Mouse (Mus musculus): ENCODE measurements around the gene Smarca2.
A peak's percentile ranks its signal among the peaks of the same experiment; 100 is the strongest.
"Not testable (repeated sequence)": the region's sequence is repeated elsewhere in the genome, so short reads cannot be mapped to it uniquely, and the experiment has no call there.

The Smarca2 gene

DNA sequence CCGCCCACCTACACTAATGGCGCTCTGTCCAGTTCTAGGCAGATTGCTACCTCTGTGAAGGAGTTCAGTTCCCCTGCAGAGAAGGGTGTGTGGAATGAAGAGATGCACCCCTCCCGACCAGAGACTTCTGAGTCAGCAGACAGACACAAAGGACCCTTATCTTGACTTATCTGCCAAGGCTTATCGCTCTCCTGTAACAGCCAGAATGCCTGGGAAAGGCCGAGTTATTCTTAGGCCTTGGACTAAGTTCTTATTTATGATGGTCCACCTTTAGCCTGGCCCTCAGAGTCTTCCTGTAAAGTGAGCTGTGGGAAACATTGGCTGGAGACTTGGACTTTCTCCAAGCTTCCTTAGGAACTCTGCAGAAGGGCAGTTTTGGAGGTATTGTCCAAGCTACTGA lies 8.8 kb downstream of the Smarca2 start:
- no peak for DNase-seq (ENCODE audit: low read depth in 2 of 2, low spot score in 2 of 2)

DNA sequence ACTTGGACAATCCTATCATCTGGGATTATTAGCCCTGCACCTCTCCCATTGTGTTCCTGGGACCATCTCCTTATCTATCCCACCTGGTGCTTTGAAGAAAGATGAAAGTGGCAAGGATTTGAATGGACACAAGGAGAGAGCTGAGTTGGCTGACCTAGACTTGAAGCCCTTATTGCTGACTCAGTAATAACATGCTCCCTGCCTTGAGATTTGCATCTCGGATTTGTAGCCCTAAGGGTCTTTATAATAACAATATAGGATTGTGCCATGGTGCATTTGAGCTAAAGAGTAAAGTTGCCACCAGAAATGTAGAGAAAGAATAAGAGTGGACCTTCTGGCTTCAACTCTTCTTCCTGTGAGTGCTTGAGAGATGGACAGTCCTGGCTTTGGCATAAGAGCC lies 11.4 kb downstream of the Smarca2 start:
- no peak for DNase-seq (ENCODE audit: low read depth in 2 of 2, low spot score in 2 of 2)

DNA sequence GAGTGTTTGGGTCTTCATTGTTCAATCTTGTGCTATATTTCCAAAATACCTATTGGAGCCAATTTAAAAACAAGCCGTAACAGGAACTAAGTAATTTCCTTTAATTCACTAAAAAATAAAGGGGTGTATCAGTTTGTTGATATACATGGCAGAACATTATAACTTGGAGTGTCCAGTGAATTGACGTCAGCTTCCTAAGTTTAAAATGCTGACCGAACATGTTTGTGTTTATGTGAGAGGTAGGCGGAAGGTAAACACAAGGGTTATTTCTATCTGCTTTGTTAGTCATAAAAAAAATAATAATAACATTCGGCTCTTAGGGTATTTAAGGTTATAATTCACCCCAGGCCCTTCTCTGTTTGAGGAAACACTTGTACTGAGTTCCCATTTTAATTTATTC lies 12.4 kb downstream of the Smarca2 start:
- no peak for DNase-seq (ENCODE audit: low read depth in 2 of 2, low spot score in 2 of 2)

DNA sequence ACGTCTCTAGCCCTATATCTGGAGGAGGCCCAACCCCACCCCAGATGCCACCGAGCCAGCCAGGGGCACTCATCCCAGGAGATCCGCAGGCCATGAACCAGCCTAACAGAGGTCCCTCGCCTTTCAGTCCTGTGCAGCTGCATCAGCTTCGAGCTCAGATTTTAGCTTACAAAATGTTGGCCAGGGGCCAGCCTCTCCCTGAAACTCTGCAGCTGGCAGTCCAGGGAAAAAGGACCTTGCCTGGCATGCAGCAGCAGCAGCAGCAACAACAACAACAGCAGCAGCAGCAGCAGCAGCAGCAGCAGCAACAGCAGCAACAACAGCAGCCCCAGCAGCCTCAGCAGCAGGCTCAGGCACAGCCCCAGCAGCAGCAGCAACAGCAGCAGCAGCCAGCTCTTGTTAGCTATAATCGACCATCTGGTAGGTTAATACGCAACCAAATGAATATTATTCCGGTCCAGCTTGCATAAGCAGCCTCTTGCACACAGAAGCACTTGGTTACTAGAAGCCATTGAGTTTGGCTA lies 25.9 kb downstream of the Smarca2 start:
- DNase-seq (ENCODE audit: low read depth in 2 of 2, low spot score in 2 of 2): no peak

DNA sequence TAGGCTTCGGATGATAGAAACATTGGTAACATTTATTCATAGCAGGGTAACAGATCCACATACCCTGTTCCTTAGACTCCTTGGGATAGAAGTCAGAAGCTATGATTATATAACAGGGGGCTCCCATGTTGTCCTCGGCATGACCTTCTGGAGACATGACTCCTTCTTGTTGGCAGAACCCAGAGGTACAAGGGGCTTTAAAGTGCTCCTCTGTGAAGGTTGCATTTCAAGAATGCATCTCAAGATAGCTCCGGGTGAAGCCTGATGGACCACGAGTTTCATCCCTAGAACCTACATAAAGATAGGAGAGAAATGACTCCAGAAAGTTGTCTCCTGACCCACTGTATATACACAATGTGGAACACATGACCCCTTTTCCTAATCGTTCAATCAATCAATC lies 27.4 kb downstream of the Smarca2 start:
- no peak for DNase-seq (ENCODE audit: low read depth in 2 of 2, low spot score in 2 of 2)

DNA sequence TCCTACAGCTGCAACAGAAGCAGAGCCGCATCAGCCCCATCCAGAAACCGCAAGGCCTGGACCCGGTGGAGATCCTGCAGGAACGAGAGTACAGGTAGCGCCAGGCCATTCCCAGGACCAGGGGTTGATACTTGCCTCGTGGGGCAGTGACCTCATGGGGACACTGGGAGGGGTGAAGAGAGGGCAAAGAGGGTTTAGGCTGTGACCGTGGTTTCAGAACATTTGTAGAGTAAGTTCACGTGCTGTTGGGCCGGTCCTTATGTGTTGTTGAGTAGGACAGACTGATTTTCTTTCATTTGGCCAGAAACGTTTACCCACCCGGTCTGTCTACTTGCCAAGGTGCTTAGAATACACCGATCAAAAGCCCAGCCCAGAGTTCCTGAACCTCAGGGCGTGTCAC lies 35.7 kb downstream of the Smarca2 start:
- DNase-seq (ENCODE audit: low read depth in 2 of 2, low spot score in 2 of 2): no peak

DNA sequence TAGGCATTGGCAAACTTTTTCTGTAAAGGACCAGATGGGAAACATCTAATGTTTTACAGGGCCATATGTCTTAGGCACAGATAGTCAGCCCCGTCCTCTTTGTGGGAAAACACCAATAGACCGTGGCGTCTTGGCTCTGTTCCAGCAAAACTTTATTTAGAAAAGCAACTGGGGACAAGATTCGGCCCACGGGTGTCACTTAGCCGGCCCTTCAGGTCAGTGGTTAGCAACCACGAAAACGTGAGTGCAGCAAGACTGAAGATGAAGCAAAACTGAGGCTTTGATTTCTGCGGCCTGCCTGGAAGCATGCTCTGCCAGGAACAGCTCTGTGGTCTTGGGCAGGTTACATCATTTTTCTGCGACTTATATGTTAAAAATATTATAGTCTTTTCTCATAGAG lies 36.4 kb downstream of the Smarca2 start:
- DNase-seq (ENCODE audit: low read depth in 2 of 2, low spot score in 2 of 2): no peak

DNA sequence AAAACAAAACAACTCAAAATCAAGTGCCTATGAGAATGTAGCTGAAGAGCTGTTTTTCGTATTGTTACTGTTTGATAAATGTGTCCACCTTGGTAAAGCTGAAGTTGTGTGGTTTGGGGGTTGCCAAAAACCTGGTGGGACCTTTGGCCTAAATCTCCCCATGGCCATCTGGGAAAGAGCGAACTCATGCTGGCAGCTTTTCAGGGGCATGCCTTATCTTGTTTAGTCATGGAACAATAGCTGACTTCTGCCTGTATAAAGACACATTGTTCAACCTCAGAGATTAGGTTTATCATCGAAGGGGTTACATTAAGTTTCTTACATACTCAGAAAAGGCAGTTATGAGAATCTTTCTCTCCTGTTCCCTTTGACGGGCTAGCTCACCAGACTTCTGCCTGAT lies 38.2 kb downstream of the Smarca2 start:
- DNase-seq (ENCODE audit: low read depth in 2 of 2, low spot score in 2 of 2): no peak

DNA sequence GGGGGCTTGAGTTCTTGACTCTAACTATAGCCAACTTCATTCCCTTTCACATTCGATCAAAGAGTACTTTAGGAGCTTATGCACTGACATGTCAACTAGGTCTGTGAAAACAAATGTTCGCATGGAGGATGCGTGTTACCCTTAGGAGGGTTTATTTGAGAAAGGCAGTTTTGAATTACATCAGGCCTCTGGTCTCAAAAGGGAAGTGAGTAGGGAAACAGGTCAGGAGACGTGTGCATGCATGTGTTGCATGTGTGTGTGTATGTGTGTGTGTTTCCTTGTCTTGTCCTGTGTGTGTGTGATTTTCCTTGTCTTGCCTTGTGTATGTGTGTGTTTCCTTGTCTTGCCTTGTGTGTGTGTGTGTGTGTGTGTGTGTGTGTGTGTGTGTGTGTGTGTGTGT lies 39.1 kb downstream of the Smarca2 start:
- DNase-seq (ENCODE audit: low read depth in 2 of 2, low spot score in 2 of 2): no peak

DNA sequence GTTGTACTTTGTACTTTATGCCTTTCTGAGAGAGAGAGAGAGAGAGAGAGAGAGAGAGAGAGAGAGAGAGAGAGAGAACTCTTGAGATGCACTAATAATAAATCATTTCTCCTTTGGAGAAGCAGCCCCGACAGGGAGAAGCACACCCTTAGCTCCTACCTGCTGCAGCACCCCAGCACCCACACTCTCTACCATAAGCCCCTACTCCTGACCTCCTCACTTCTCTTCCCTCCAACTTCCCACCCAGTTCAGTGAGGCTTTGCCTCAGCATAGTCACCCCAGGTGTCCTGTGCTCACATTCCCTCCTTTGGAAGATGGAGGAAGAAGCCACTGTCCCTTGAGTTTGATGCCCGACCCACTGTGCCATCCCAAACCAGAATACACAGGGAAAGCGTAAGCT lies 40.2 kb downstream of the Smarca2 start:
- no peak for DNase-seq (ENCODE audit: low read depth in 2 of 2, low spot score in 2 of 2)

DNA sequence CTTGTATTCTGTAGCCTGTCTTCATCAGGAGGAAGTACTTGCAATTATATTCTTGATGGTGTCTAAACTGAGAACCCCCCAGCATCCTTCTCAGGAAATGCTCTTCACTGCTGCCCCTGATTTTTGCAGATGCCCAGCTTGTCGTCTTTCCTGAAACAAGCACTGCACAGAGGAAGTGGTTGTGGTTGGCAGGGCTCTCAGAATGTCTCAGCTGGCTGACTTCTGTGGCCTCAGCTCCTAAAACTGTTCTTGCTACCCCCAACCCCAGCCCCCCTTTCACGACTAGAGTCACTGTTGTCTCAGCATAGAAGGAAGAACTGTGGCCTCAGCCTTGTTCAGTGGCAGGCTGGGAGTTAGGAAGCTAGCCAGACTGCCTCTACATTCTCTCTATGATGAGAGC lies 41.3 kb downstream of the Smarca2 start:
- DNase-seq (ENCODE audit: low read depth in 2 of 2, low spot score in 2 of 2): peak; percentile 69 to 77

DNA sequence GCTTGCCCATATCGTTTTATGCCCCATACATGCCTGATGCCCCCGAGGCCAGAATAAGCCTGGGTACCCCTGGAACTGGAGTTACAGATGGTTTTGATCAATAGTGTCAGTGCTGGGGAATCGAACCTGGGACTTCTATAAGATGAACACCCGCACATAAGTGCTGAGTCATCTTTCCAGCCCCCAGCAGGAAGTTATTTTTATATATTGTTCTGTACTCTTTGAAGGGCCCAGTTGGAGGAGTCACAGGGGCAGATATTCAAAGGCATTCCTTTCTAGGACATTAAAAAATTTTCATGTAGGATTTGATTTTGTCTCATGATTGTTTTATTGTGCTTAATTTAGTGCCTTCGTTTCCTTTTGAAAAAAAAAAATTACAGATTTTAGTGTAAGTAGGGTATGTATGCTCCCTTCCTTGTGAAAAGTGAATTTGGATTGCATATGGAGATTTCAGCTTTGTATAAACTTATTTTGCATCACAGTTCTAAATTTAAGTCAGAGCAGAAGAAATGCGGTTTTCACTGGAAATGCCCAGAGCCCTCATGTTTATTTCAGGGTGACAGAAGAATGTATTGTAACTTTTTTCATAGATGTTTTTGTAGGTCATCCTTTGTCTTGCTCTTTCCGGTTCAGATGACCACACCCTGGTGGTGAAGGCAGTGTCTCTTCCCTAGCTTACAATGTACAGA lies 45.9 kb downstream of the Smarca2 start:
- no peak for DNase-seq (ENCODE audit: low read depth in 2 of 2, low spot score in 2 of 2)

DNA sequence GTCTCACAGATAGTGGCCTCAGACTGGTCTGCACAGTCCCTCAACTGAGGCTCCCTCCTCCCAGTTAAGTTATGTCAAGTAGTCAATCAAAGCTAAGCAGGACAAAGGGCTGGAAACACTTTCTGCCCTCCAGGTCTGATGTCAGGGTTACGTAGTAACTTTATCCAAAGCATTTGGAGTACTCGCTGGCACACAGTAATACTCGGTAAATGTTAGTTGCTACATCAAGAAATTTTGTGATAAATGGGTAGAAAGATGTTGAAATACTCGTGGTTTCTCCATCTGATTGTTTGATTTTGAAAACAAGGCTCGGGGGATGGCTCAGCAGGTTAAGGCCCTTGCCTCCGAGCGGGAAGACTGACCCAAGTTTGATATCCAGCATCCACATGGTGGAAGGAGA lies 53.5 kb downstream of the Smarca2 start:
- no peak for DNase-seq (ENCODE audit: low read depth in 2 of 2, low spot score in 2 of 2)

DNA sequence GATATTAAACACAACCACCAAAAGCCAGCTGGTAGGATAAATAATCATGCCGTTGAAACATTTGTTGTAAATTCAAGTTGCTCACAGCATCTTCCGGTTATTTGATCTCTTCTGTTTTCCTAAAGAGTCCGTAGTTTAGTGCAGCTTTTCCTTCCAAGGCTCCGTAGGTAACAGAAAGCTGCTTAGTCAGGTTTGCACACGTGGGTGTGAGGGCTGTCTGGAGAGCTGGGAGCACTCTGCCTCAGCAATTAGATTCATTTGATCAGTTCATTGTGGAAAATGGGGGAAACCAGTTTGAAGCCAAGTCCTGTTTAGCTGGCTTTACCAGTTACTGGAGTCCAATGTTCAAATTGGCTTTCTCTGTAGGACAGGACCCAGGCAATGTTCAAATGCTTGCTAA lies 55.1 kb downstream of the Smarca2 start:
- no peak for DNase-seq (ENCODE audit: low read depth in 2 of 2, low spot score in 2 of 2)

DNA sequence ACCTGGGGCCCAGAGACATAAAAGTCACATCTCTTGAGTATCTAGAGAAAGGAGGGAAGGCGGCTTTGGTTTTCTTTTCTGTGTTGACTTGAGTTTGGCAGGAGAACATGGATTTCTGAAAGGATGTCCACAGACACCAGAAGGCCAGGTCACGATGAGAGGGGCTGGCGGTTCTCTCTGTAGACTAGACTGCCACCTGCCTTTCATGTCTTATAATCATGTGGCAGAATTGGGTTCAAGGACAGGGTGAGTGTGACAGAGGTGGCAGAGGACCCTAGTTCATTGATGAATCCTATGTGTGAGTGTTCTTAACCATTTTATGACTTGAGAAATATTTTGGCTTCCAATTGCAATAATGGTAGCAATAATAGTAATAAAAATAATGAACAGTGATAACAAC lies 56.3 kb downstream of the Smarca2 start:
- DNase-seq (ENCODE audit: low read depth in 2 of 2, low spot score in 2 of 2): no peak

DNA sequence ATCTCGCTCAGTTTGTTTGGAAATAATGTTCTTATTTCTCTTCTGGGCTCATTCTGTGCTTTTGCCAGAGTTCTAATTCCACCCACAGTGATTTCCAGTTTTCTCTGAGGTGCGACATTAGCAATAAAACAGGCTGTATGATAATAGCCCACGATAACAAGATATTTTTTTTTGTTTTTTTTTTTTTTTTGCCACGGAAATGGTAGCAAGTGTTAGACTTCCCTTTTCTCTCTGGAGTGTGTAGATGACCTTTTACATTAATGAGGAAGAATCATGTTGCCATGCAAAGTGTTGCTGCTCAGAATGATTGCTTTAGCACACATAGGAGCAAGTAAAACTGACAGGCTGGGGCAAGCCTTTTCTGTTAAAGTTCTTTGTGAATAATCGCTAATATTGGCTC lies 61.5 kb downstream of the Smarca2 start:
- no peak for DNase-seq (ENCODE audit: low read depth in 2 of 2, low spot score in 2 of 2)

DNA sequence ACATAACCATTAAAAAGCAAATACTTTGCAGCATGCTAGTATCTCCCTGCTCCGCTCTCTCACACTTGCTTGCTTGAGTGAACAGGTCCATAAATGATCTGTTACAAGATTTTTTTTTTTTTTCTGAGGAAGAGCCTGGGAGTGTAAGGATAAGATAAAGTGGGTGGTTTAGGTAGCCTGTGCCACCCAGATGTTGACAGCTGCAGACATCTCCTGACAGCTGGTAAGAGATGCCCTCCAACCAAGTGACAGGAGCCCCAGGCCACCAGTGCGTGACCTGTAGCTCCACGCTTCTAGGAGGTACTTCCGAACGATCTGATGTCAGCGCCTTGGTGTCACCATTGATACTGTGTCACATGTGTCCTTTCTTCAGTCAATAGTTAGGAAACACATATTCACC lies 65.2 kb downstream of the Smarca2 start:
- DNase-seq (ENCODE audit: low read depth in 2 of 2, low spot score in 2 of 2): no peak

DNA sequence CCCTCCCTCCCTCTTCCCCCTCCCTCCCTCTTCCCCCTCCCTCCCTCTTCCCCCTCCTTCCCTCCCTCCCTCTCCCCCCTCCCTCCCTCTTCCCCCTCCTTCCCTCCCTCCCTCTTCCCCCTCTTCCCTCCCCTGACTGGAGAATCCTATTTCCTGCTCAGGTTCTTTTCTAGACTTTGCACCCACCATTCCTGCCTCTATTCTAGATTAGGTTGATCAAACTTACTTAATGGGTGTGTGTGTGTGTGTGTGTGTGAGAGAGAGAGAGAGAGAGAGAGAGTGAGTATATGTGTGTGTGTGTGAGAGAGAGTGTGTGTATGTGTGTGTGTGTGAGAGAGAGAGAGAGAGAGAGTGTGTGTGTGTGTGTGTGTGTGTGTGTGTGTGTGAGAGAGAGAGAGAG lies 66.6 kb downstream of the Smarca2 start:
- DNase-seq (ENCODE audit: low read depth in 2 of 2, low spot score in 2 of 2): not testable (repeated sequence)

DNA sequence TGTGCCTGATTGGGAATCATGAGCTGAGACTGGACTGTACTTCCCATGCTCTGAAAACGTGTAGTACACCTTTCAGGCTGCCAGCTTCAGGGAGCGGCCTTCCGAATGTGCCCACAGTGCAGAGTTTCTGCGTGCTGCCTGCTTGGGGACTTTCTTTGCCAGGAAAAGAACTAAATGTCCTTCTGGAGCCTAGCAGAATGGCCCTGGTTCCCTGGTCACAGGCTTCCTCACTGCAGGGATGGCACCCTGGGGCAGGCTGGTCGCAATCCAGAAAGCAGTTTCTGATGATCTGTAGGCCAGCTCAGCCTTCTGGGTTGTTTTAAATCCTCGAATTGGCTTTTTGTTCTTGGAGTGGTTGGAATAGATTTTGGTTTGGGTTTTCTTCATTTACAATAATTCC lies 71.1 kb downstream of the Smarca2 start:
- DNase-seq (ENCODE audit: low read depth in 2 of 2, low spot score in 2 of 2): no peak

DNA sequence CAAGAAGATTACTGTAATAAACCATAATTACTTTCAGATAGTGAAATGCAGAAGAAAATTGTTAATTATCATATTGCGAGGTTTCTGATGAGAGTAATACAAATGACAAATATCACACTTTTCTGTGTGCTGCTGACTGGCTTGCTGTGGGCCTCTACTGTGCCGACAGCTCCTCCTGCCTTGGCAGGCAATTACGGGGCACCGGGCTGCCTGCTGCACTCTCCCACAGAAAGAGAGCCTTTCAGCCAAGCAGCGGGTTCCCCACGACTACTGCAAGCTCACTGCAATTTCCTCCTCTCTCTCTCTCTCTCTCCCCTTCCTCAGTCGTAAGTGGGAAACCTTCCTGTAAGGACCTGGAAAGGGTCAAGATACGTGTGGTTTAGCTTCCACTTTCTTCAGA lies 73.7 kb downstream of the Smarca2 start:
- no peak for DNase-seq (ENCODE audit: low read depth in 2 of 2, low spot score in 2 of 2)

DNA sequence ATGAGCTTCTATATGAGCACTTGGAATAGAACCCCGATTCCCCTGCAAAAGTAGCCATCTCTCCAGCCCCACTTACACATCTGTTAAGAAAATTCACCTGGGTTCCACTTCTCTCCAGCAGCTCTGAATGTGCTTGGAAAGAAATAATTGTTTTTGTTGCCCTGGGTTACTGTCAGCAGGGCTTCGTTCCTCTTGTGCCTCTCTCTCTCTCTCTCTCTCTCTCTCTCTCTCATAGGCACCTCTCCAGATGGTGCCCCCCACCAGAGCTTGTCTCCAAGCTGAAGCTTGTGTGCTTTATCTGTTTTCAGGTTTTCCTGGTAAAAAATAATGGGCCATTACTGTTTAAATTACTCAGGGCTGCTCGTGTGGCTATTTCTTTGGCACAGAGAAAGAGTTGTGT lies 74.8 kb downstream of the Smarca2 start:
- DNase-seq (ENCODE audit: low read depth in 2 of 2, low spot score in 2 of 2): no peak

DNA sequence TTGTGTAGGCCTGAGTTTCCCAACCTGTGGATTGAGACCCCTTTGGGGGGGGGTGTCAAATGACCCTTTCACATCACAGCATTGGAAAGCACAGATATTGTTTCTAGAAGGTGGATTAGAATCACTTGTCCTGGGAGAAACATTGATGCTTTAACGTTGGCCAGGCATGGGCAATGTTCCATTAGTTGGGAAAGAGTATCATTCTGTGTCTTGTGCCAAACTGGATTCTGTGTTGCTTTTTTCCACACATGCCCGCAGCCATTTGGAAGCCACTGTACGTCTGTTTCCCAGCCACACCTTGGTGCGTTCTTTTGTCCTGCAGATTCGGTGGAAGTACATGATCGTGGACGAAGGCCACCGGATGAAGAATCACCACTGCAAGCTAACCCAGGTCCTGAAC lies 76.7 kb downstream of the Smarca2 start:
- DNase-seq (ENCODE audit: low read depth in 2 of 2, low spot score in 2 of 2): no peak

DNA sequence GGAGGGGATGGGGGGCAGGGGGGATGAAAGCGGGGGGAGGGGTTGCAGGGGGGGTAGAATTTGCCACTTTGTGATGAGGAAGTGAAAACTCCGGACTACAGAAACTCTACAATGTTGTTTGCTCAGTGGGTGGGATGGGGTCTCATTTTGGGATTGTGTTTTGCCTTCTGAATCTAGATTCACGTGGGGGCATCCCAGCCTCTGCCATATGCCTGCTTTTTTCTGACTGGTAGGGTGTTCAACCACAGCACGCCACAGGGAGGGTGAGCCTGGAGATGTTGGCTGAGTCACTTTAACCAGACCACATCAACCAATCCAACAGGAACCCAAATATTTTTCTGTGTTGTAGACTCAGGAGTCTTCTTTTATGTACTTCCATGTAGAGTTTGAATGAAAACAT lies 77.3 kb downstream of the Smarca2 start:
- DNase-seq (ENCODE audit: low read depth in 2 of 2, low spot score in 2 of 2): no peak

DNA sequence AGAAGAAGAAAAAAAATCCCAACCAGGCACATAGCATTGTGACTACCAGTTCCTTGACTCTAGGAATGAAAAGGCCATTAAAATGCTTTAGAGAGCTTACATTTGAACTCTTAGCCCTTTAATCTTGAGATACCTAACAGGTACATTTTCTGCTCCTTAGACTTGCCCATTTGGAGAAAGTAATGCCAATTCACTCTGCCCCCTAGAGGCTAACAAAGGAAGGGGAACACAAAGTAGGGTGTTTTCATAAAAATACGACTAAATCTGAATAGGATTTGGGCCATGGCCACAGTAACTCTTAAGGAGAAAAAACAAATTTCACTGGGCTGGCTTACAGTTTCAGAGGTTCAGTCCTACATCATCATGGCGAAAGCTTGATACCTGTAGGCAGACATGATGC lies 77.9 kb downstream of the Smarca2 start:
- DNase-seq (ENCODE audit: low read depth in 2 of 2, low spot score in 2 of 2): peak in 1 of 2 experiments; percentile 7
